Mouse (Mus musculus): ENCODE measurements around the gene Urah. TPM values are rescaled to one million over a fixed set of nuclear protein-coding genes. Genes with fewer than 3 reads are reported as not detected.

Gene Urah
- polyA plus RNA-seq, 1 experiment: not detected

- Histone ChIP-seq H3K27ac (ENCODE audit: insufficient read depth, low read length) (no peak overlapping the region), H3K4me1 (ENCODE audit: control insufficient read depth, insufficient read depth, low read length) (no peaks in the 10 kb centered on the region), H3K4me3 (ENCODE audit: insufficient read depth, low read length) (no peak overlapping the region)
- no peak for TF ChIP-seq POLR2A (IDR thresholded peaks at IDR 0.05; ENCODE audit: low read depth, low read length)
- no peak for TF ChIP-seq CTCF (IDR thresholded peaks at IDR 0.05; ENCODE audit: borderline replicate concordance, insufficient read depth, low read length)
These were observed 13.8 kb downstream of the Urah start for GRCm38 (mm10) chr7:140848591-140848990.

- no peak; the same call in 1 of the 2 replicates for TF ChIP-seq POLR2A (IDR thresholded peaks at IDR 0.05; ENCODE audit: low read depth, low read length)
- no peak for TF ChIP-seq CTCF (IDR thresholded peaks at IDR 0.05; ENCODE audit: borderline replicate concordance, insufficient read depth, low read length)
- Histone ChIP-seq H3K27ac (ENCODE audit: insufficient read depth, low read length) (no peak overlapping the region), H3K4me3 (ENCODE audit: insufficient read depth, low read length) (no peak overlapping the region), H3K4me1 (ENCODE audit: control insufficient read depth, insufficient read depth, low read length) (no peaks in the 10 kb centered on the region)
These were observed 17.1 kb downstream of the Urah start for GRCm38 (mm10) chr7:140851916-140852315.

GRCm38 (mm10) chr7:140853386-140853785 lies 18.6 kb downstream of the Urah start:
- Histone ChIP-seq H3K4me3 (ENCODE audit: insufficient read depth, low read length) (no peak overlapping the region), H3K4me1 (ENCODE audit: control insufficient read depth, insufficient read depth, low read length) (no peaks in the 10 kb centered on the region), H3K27ac (ENCODE audit: insufficient read depth, low read length) (no peak overlapping the region)
- TF ChIP-seq POLR2A (IDR thresholded peaks at IDR 0.05; ENCODE audit: low read depth, low read length) (no peak), CTCF (IDR thresholded peaks at IDR 0.05; ENCODE audit: borderline replicate concordance, insufficient read depth, low read length) (no peak)

GRCm38 (mm10) chr7:140854483-140854882 lies 19.7 kb downstream of the Urah start:
- TF ChIP-seq POLR2A (IDR thresholded peaks at IDR 0.05; ENCODE audit: low read depth, low read length): no peak
- TF ChIP-seq CTCF (IDR thresholded peaks at IDR 0.05; ENCODE audit: borderline replicate concordance, insufficient read depth, low read length): no peak
- Histone ChIP-seq H3K4me3 (ENCODE audit: insufficient read depth, low read length) (no peak overlapping the region), H3K27ac (ENCODE audit: insufficient read depth, low read length) (no peak overlapping the region), H3K4me1 (ENCODE audit: control insufficient read depth, insufficient read depth, low read length) (0 out of 2 replicates have a peak, but pooled peaks cover 4% of the 10 kb centered on the region)

GRCm38 (mm10) chr7:140855181-140855580 lies 20.4 kb downstream of the Urah start:
- H3K27ac ChIP-seq (ENCODE audit: insufficient read depth, low read length): peak overlapping the region; percentile 78; the same call in 1 of the 2 replicates

GRCm38 (mm10) chr7:140855860-140856784 lies 21.3 kb downstream of the Urah start, which contains the start of gene Gm45785:
Gm45785 (minus strand) TSS chr7:140856331.
- TF ChIP-seq POLR2A (IDR thresholded peaks at IDR 0.05; ENCODE audit: low read depth, low read length) (peak; percentile 80), CTCF (IDR thresholded peaks at IDR 0.05; ENCODE audit: borderline replicate concordance, insufficient read depth, low read length) (no peak)
- 0 out of 2 replicates have a peak, but pooled peaks cover 4% of the 10 kb centered on the region for H3K4me1 ChIP-seq (ENCODE audit: control insufficient read depth, insufficient read depth, low read length)
- H3K27ac ChIP-seq (ENCODE audit: insufficient read depth, low read length): peak within 1 kb of the TSS; percentile 78
- H3K4me3 ChIP-seq (ENCODE audit: insufficient read depth, low read length): peak within 1 kb of the TSS; percentile 80

More at GRCm38 (mm10) chr7:140855181-140855580, 20.4 kb downstream of the Urah start:
- no peak for TF ChIP-seq CTCF (IDR thresholded peaks at IDR 0.05; ENCODE audit: borderline replicate concordance, insufficient read depth, low read length)
- TF ChIP-seq POLR2A (IDR thresholded peaks at IDR 0.05; ENCODE audit: low read depth, low read length): peak; percentile 31; the same call in 1 of the 2 replicates
- peak overlapping the region; percentile 80 for H3K4me3 ChIP-seq (ENCODE audit: insufficient read depth, low read length)
- H3K4me1 ChIP-seq (ENCODE audit: control insufficient read depth, insufficient read depth, low read length): 0 out of 2 replicates have a peak, but pooled peaks cover 4% of the 10 kb centered on the region

GRCm38 (mm10) chr7:140856785-140857549 lies 22.1 kb downstream of the Urah start, which contains the start of gene Ric8a:
Ric8a (plus strand) TSS chr7:140856957.
- Histone ChIP-seq H3K4me1 (ENCODE audit: control insufficient read depth, insufficient read depth, low read length) (0 out of 2 replicates have a peak, but pooled peaks cover 4% of the 10 kb centered on the region), H3K4me3 (ENCODE audit: insufficient read depth, low read length) (peak within 1 kb of the TSS; percentile 80), H3K27ac (ENCODE audit: insufficient read depth, low read length) (peak within 1 kb of the TSS; percentile 78)
- TF ChIP-seq CTCF (IDR thresholded peaks at IDR 0.05; ENCODE audit: borderline replicate concordance, insufficient read depth, low read length) (no peak), POLR2A (IDR thresholded peaks at IDR 0.05; ENCODE audit: low read depth, low read length) (peak; percentile 74)

- TF ChIP-seq POLR2A (IDR thresholded peaks at IDR 0.05; ENCODE audit: low read depth, low read length) (no peak), CTCF (IDR thresholded peaks at IDR 0.05; ENCODE audit: borderline replicate concordance, insufficient read depth, low read length) (no peak)
- H3K27ac ChIP-seq (ENCODE audit: insufficient read depth, low read length): peak within 1 kb of the TSS; percentile 78
- H3K4me1 ChIP-seq (ENCODE audit: control insufficient read depth, insufficient read depth, low read length): 0 out of 2 replicates have a peak, but pooled peaks cover 4% of the 10 kb centered on the region
- H3K4me3 ChIP-seq (ENCODE audit: insufficient read depth, low read length): peak within 1 kb of the TSS; percentile 80
These were observed 23.0 kb downstream of the Urah start, which contains the start of gene Bet1l for GRCm38 (mm10) chr7:140857550-140858505. Bet1l (minus strand) TSS chr7:140857577.
